Mouse (Mus musculus) testis, adult 2 months (tissue): ENCODE results near the gene Gm20388. TPM values are rescaled to one million over a fixed set of nuclear protein-coding genes. Genes with fewer than 3 reads are reported as not detected.

Experiments used
- H3K27ac ChIP-seq: fragments of 200-500 bp; 2 replicates; pipeline ENCODE4 v1.5.1; 2012; ENCODE audit warnings: low read depth, low read length; ENCODE audit not compliant: control insufficient read depth, insufficient read depth
- H3K27me3 ChIP-seq: fragments of 200-500 bp; 2 replicates; pipeline ENCODE4 v1.6.1; 2012; ENCODE audit warnings: mild to moderate bottlenecking, low read length, moderate library complexity; ENCODE audit not compliant: control insufficient read depth, insufficient read depth
- H3K36me3 ChIP-seq: fragments of 200-500 bp; 2 replicates; pipeline ENCODE4 v1.6.1; 2012; ENCODE audit warnings: mild to moderate bottlenecking, low read length; ENCODE audit not compliant: control insufficient read depth, insufficient read depth
- H3K4me1 ChIP-seq: fragments of 200-500 bp; 2 replicates; pipeline ENCODE4 v1.6.1; 2012; ENCODE audit warnings: low read length; ENCODE audit not compliant: control insufficient read depth, insufficient read depth
- H3K4me3 ChIP-seq: fragments of 200-500 bp; 2 replicates; pipeline ENCODE4 v1.5.1; 2012; ENCODE audit warnings: low read depth, mild to moderate bottlenecking, low read length, moderate library complexity, mixed read lengths; ENCODE audit not compliant: control insufficient read depth
- CTCF ChIP-seq: fragments of 200-500 bp; IDR thresholded peaks from 2 replicates; pipeline ENCODE4 v1.5.1; 2012; ENCODE audit warnings: low read depth, mild to moderate bottlenecking, inconsistent platforms, low read length, moderate library complexity; ENCODE audit not compliant: control insufficient read depth, insufficient read depth, insufficient replicate concordance
- POLR2A ChIP-seq: fragments of 200-500 bp; IDR thresholded peaks from 2 replicates; pipeline ENCODE4 v1.6.1; 2012; ENCODE audit warnings: low read depth, mild to moderate bottlenecking, inconsistent platforms, low read length, moderate library complexity; ENCODE audit not compliant: control insufficient read depth
- polyA plus RNA-seq: library from polyadenylated mRNA; depleted of rRNA; stranded (reverse); fragments of >200 nt; gene quantifications from 2 replicates; pipeline ENCODE4 v1.2.3, GENCODE M21; 2012

Gm20388 gene
- polyA plus RNA-seq, 1 experiment: 5.6 TPM

DNA sequence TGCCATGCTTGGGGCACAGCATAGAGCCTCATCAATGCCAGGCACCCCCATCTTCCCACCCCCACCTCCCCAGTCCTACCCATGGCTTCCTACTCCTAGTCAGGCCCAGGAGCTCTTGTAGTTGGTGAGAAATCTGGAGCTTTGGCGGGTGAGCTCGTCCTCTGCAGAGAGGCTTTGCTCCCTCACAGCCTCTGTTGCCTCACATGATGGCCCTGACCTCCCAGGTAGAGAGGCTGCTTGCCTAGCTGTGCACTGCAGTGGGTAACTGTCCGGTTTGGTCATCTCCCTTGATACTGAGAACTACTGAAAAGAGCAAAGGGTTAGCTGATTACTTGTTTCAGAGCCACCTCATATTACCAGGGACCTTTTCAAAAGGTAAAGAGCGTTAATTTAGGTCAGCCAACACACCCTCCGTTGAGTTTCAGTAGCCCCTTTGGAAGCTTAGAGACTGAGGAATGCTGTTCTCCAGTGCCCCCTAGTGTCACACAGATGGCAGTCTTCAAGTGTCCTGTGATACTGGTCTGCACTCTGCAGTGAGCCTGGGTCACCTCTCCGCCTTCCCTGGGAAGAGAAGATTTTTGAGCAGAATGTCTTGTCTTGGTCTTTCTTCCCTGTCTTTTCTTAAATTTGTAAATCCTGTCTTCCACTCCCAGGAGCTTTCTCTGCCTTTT, 16.9 kb downstream of the Gm20388 start:
- H3K36me3 ChIP-seq: no peaks in the 10 kb centered on the region
- H3K4me1 ChIP-seq: no peaks in the 10 kb centered on the region; the same call in 1 of the 2 replicates
- H3K27ac ChIP-seq: no peak overlapping the region
- H3K4me3 ChIP-seq: no peak overlapping the region
- no peaks in the 10 kb centered on the region for H3K27me3 ChIP-seq
- TF ChIP-seq POLR2A (no peak), CTCF (peak; percentile 50; the same call in 1 of the 2 replicates)

DNA sequence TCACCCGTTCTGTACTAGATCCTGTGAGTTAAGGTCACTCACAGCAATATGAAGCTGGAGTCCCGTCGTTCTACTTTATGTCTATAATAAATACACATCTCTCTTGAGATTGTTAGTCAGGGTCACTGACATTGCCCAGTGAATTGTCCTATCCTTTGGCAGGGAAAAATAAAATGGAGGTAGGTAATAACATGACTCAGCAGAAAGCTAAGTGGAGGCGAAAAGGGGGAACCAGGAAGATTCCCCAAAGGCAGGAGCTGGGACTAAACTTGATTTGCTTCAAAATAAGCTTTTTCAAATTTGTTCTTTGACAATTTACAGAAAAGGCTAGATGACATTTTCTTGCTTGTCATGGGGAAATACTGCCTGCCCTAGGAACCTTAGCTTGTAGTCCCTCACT, 20.7 kb downstream of the Gm20388 start:
- Histone ChIP-seq H3K27ac (no peak overlapping the region), H3K36me3 (no peaks in the 10 kb centered on the region), H3K27me3 (no peaks in the 10 kb centered on the region), H3K4me3 (no peak overlapping the region), H3K4me1 (no peaks in the 10 kb centered on the region)
- no peak for TF ChIP-seq POLR2A
- TF ChIP-seq CTCF: no peak

DNA sequence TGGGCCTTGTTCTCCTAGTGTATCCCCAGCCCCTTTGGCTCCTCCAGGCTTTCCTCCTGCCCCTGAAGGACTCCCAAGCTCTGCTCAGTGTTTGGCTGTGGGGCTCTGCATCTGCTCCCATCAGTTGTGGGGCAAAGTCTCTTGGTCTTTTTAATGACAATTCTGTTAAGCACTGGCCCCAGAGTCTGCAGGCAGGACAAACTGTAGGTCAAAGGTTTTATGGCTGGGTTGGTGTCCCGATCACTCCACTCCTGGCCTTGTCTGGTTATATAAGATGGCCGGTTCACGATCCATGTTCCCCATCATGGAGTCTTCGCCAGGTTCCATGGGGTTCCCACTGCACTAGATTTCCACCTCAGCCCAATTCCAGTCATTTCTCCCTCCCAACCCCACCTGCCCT, 23.0 kb downstream of the Gm20388 start:
- TF ChIP-seq CTCF (no peak), POLR2A (no peak)
- H3K27ac ChIP-seq: no peak overlapping the region
- H3K4me1 ChIP-seq: no peaks in the 10 kb centered on the region
- H3K36me3 ChIP-seq: peaks cover 2% of the 10 kb centered on the region; the same call in 1 of the 2 replicates
- no peaks in the 10 kb centered on the region for H3K27me3 ChIP-seq
- H3K4me3 ChIP-seq: no peak overlapping the region

GRCm38 (mm10) chr8:119935541-119935940, 24.9 kb downstream of the Gm20388 start:
- TF ChIP-seq POLR2A: no peak
- TF ChIP-seq CTCF: no peak
- Histone ChIP-seq H3K27ac (no peak overlapping the region), H3K36me3 (peaks cover 2% of the 10 kb centered on the region; the same call in 1 of the 2 replicates), H3K4me3 (no peak overlapping the region), H3K27me3 (no peaks in the 10 kb centered on the region), H3K4me1 (no peaks in the 10 kb centered on the region)

GRCm38 (mm10) chr8:119938481-119938880, 27.8 kb downstream of the Gm20388 start:
- TF ChIP-seq POLR2A (no peak), CTCF (no peak)
- H3K27ac ChIP-seq: no peak overlapping the region
- H3K27me3 ChIP-seq: no peaks in the 10 kb centered on the region
- no peak overlapping the region for H3K4me3 ChIP-seq
- peaks cover 2% of the 10 kb centered on the region; the same call in 1 of the 2 replicates for H3K36me3 ChIP-seq
- no peaks in the 10 kb centered on the region for H3K4me1 ChIP-seq

GRCm38 (mm10) chr8:119939336-119939735, 28.7 kb downstream of the Gm20388 start:
- no peaks in the 10 kb centered on the region for H3K27me3 ChIP-seq
- peaks cover 2% of the 10 kb centered on the region; the same call in 1 of the 2 replicates for H3K36me3 ChIP-seq
- H3K4me1 ChIP-seq: no peaks in the 10 kb centered on the region
- TF ChIP-seq POLR2A: no peak
- TF ChIP-seq CTCF: no peak
- no peak overlapping the region for H3K27ac ChIP-seq
- H3K4me3 ChIP-seq: no peak overlapping the region

GRCm38 (mm10) chr8:119941471-119941870, 30.8 kb downstream of the Gm20388 start:
- no peaks in the 10 kb centered on the region for H3K4me1 ChIP-seq
- H3K27me3 ChIP-seq: no peaks in the 10 kb centered on the region
- TF ChIP-seq POLR2A (no peak), CTCF (no peak)
- peaks cover 2% of the 10 kb centered on the region; the same call in 1 of the 2 replicates for H3K36me3 ChIP-seq
- no peak overlapping the region for H3K27ac ChIP-seq
- no peak overlapping the region for H3K4me3 ChIP-seq

GRCm38 (mm10) chr8:119943616-119944015, 33.0 kb downstream of the Gm20388 start:
- H3K27me3 ChIP-seq: no peaks in the 10 kb centered on the region
- H3K4me1 ChIP-seq: no peaks in the 10 kb centered on the region
- TF ChIP-seq CTCF: no peak
- TF ChIP-seq POLR2A: no peak
- H3K36me3 ChIP-seq: no peaks in the 10 kb centered on the region; the same call in 1 of the 2 replicates
- no peak overlapping the region for H3K4me3 ChIP-seq
- H3K27ac ChIP-seq: no peak overlapping the region
